Mouse (Mus musculus) spleen, adult 2 months (tissue): ENCODE results near the gene Shisal1.

Experiments
- CTCF ChIP-seq: fragments of 200-500 bp; IDR thresholded peaks from 2 replicates; pipeline ENCODE4 v1.5.1; 2011; ENCODE audit warnings: mild to moderate bottlenecking, inconsistent platforms; ENCODE audit not compliant: insufficient read depth, insufficient read length, insufficient replicate concordance; ENCODE audit errors: extremely low read depth
- POLR2A ChIP-seq: fragments of 200-500 bp; IDR thresholded peaks from 2 replicates; pipeline ENCODE4 v1.6.1; 2011; ENCODE audit warnings: low read depth, low read length, inconsistent platforms

- TF ChIP-seq CTCF: no peak
- TF ChIP-seq POLR2A: no peak
Observed at GRCm38 (mm10) chr15:84483622-84484021, 36.7 kb upstream of the Shisal1 start.
